Mouse (Mus musculus): ENCODE measurements around the gene Vmn1r236.

The Vmn1r236 gene

GRCm38 (mm10) chr17:21282642-21283041 lies at the start of gene Vmn1r236:
Vmn1r236 (plus strand) TSS chr17:21282942.
- no peak for DNase-seq (ENCODE audit: low read depth, low spot score)

DNA sequence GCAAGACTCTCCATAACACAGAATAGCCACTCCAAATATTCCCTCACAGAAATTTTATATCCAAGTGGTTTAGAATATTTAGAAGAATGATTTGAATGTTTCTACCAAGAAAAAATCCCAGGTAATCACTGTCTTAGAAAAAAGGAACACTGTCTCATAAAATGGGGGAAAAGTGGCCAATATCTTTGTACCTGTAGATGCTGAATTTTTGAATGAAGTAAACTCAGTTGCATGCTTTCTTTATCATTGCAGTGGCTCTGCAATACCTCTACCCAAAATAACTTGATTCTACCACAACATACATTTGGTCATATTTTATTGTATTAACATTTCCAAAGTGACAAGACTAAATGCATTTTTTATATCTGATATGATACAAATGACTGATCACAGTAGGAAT lies 26.6 kb upstream of the Vmn1r236 start, which contains the start of gene Vmn1r235:
Vmn1r235 (plus strand) TSS at position 301 of the 400 bp plus-strand sequence.
- DNase-seq (ENCODE audit: low read depth, low spot score): no peak

DNA sequence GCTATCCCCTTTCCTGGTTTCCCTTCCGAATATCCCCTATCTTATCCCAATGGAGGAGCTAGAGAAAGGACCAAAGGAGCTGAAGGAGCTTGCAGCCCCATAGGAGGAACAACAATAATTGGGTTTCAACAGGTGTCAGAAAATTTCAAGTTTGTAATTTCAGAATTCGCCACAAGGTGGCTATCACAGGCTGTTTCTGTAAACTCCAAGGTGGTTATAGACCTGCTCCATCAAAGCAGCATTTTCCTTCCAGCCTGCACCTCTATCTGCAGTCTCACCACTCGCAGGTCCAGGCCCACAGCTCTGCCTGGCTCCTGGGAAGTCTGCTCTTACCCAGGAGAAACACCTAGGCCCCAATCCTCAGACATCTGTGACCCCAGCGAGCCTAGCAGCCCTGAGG lies 10.6 kb upstream of the Vmn1r236 start:
- DNase-seq (ENCODE audit: low read depth, low spot score): peak; percentile 29

- no peak for DNase-seq (ENCODE audit: low read depth, low spot score)
Observed at GRCm38 (mm10) chr17:21284395-21284794, 1.7 kb downstream of the Vmn1r236 start.

- no peak for DNase-seq (ENCODE audit: low read depth, low spot score)
Observed at GRCm38 (mm10) chr17:21289695-21290094, 7.0 kb downstream of the Vmn1r236 start.

DNA sequence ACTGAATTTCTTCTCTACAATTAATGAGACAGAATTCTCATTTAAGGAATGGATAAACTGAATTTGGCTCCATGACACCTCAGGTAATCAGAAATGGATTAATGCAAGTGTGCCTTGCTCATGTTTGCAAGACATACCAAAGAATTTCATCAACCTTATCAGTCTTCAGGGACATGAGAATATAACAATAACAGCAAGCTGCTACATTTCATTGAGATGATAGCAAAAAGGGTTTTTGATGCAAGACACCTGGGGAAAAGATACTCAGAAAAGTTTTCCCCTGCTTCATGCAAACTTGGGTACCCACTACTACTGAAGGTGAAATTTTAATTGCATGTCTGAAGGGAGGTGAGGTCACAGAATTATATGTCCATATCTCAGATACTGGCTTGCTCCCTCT lies 28.8 kb downstream of the Vmn1r236 start, which contains the start of gene Vmn1r237:
Vmn1r237 (plus strand) TSS at position 301 of the 400 bp plus-strand sequence.
- no peak for DNase-seq (ENCODE audit: low read depth, low spot score)
